Mouse (Mus musculus) spleen, adult 2 months (tissue): ENCODE measurements at regions not wholly inside any gene's neighbourhood (a gene's known extent, or its start where the extent isn't known, plus 50 kb on each side); places are given as distances from the start of the nearest gene placed in this dataset.

Source experiments
- CTCF ChIP-seq: fragments of 200-500 bp; IDR thresholded peaks from 2 replicates; pipeline ENCODE4 v1.5.1; 2011; ENCODE audit warnings: mild to moderate bottlenecking, inconsistent platforms; ENCODE audit not compliant: insufficient read depth, insufficient read length, insufficient replicate concordance; ENCODE audit errors: extremely low read depth
- POLR2A ChIP-seq: fragments of 200-500 bp; IDR thresholded peaks from 2 replicates; pipeline ENCODE4 v1.6.1; 2011; ENCODE audit warnings: low read depth, low read length, inconsistent platforms

DNA sequence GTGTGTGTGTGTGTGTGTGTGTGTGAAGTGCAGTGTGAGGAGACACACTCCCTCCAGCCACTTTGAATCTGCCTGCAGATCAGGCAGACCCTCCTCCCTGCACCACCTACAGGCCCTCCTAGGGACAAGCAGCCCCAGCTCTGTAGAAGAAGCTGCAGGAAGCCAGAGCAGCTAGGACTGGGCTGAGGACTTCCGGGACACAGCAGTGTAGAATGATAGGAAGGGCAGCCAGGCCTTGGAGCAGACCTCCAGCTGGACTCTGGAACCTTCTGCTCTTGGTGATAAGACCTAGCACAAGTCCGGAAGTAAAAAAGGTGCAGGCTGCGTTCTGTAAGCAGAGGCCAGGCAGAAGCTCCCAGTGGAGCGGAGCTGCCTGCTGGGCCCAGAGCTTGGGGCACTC lies 95.8 kb upstream of the Trpm1 start:
- TF ChIP-seq CTCF: peak; percentile 45; the same call in 1 of the 2 replicates
- no peak for TF ChIP-seq POLR2A
